Mouse (Mus musculus) kidney, postnatal 10 days (tissue): Measurements from ENCODE around the gene Mthfd2l.
A peak's percentile ranks its signal among the peaks of the same experiment; 100 is the strongest.

ENCODE experiments used
- DNase-seq: peaks from one replicate; pipeline ENCODE4 v3.0.0; 2021; ENCODE audit warnings: mixed read lengths

Mthfd2l gene

DNA sequence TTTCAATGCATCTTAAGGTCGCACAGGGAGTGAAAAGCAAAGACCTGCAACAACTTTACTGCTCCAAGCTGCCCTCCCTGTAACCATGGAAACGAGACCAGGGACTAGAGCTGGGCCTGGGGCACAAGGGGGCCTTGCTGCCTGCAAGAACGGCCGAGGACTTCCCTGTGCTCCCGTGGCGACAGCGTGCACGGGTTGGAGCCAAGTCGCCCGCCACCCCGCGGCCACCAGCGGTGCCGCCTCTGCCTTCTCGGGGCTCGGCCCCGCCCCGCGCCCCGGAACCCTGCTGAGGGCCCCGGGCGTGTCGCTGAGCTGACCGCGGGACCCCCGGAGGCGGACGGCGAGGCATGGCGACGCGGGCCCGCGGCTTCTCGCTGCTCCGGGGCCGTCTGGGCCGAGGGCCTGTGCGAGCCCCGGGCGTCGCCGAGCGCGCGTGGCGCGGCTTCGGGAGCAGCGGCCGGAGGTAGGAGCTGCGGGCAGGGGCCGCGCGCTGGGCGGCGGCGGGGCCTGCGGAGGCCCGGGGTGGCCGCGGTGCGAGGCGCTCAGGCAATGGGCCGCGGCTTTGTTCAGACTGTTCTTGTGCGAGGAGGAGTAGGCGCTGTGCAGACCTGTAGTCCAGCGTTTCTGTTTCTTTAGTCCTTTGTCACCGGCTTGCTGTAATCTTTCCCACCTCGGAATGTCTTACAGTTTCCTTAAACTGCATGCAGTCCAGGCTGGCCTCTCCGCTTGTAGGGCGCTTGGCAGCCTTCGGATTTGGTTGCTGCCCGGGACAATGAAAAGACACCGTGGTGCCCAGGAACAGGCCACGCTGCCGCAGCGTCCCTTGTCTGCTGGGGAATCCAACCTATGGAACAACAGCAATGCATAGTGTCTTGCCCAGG is at the start of gene Mthfd2l:
TSS of gene Mthfd2l (plus strand) at position 147 of the 881 bp plus-strand sequence.
- peak; percentile 92 for DNase-seq

DNA sequence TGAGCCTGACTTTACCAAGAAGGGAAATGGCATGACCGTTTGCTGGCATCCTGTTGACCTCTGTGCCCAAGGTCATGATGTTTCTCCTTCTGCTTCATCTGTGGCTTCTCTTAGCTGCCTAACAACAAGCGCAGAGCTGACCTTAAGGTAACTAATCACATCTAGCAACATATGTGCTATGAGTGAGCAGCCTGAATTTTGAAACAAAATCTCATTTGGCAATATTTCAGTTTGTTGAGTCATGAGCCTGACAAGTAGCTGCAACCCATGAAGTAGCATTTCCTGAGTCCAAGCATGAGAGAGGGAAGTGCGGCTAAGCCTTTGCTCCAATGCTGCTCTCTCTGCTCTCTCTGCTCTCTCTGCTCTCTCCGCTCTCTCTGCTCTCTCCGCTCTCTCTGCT is 49.2 kb upstream of the Mthfd2l start:
- no peak for DNase-seq

DNA sequence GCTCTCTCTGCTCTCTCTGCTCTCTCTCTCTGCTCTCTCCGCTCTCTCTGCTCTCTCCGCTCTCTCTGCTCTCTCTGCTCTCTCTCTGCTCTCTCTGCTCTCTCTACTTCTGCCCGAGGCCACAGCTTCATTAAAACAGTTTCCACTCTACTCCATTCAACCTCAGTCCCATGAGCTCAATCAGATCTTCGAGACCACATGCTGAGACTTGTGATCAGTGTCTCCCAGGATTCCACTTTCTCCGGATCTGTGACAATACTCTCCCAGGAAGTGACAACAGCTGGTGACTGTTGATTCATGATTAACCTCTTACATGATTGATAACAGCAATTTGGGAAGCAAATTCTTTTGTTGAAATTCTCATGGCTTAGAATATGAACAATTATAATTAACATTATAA is 48.8 kb upstream of the Mthfd2l start:
- DNase-seq: no peak

DNA sequence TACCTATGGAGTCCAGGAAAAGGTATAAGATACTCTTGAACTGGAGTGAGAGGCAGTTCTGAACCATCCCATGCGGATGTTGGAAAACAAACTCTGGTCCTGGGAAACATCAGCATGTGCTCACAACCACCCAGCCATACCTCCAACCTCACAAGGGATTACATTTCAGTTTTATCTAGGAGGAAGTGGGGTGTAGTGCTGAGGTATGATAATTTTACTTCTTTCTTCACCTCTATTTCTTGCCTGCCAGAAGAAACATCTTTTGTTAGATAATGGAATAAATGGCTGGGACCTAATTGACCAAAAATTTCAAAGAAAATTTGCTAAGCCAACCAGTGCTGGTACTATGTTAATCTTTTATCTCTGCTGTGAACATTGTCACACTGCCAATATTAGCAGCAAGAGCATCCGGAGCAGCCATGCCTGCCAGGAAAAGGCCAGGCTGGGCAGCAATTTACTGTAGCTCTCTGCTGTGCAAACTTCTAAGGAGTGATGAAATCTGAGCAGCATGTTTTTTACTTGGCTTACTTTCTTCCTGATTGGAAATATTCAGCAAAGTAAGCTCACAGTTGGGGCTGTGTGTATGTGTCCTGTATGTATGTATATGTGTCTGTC is 46.2 kb upstream of the Mthfd2l start:
- peak; percentile 51 for DNase-seq

DNA sequence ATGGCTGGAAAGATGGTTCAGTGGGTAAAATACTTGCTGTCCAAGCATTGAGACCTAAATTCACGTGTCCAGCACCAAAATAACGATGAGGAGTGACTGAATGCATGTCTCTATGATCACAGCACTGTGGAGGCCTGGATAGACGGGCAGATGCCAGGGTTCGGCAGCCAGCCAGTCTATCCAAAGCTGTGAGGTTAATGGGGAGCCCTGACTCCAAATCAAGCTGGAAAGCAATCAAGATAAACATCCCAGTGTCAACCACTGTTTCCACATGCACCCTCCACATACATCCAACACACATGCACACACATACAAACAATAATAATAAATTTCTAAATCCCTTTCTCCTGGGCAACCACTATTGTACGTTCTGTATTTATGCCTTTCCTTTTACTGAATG is 42.3 kb upstream of the Mthfd2l start:
- DNase-seq: no peak

DNA sequence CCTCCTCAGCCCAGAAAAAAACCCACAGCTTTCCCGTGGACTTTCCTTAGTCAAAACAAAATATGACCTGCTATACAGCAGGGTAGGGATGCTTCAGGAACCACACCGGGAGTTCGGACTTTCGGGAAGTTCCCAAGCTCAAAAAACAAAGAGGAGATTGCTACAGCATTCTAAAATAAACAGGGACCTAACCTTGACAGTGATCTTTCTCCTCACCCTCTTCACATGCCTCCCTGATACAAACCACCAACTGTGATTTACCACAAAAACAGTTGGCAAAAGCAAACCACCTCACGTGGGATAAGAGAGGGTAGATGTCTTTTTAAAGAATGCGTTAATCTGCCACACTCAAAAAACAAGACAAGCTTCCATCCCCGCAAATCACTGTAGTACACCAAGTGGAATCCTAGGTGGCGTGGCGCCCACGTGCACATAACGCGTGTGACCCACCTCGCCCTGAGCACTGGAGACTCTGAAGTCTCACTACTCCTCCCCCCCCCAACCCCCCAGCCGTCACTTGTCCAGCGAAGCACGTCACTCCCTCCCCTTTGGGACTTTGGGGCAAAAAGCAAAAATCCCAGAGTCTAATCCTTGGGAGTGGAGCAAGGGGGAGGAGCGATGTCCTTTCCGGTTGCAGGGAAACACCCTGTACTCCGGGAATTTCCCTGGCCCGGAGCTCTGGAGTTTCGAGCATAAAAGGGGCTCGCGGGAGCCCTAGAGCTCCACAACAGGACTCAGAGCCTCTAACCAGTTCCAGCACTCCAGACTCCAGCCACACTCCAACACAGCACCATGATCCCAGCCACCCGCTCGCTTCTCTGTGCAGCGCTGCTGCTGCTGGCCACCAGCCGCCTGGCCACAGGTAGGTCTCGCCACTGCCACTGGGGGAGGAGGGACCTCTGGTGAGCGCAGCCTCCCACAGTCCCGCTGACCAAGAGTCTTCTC is 40.1 kb upstream of the Mthfd2l start, which contains the start of gene Cxcl1:
TSS of gene Cxcl1 (plus strand) at position 723 of the 945 bp plus-strand sequence.
- DNase-seq: peak; percentile 71

DNA sequence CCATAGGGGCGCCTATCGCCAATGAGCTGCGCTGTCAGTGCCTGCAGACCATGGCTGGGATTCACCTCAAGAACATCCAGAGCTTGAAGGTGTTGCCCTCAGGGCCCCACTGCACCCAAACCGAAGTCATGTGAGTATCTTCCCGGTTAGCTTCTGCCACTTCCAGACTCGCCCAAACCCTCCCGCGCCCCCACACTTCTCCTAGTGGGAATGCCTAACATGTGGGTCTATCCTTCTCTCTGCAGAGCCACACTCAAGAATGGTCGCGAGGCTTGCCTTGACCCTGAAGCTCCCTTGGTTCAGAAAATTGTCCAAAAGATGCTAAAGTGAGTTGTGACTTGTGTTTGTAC is 39.5 kb upstream of the Mthfd2l start:
- DNase-seq: no peak

DNA sequence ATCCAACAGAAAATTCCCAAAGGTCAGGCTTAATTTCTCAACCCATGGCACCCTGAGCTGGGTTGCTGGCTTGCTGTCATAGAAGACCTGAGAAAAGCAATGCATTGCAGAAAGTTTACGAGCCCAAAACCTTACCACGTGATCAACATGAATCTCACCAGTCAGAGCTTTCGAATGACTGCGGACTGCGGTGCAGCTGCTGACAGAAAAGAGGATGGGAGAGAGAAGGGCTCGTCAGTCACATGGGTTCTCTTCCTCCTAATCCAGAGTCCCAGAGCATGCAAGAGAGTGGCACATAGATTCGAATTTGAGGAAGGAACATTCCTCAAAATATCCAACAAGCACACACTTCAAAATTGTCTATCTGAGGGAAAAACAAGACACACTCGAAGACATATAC is 36.7 kb upstream of the Mthfd2l start:
- no peak for DNase-seq

DNA sequence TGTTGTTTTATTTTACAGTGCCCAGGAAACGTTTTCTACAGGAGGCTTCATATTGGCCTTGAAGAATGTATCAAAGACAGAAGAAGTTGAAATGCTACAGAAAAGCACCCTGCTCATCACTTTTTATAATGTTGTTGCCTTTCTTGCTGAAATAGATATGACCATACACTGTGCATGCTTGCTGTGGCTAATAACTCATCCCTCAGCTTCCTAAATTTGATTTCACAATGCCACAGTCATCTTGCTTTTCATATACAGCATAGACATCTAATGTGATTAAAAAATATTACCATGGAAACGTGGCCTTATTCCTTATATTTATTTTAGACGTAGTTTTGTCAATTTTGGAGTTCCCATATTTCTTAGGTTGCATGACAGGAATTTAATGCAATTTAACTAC is 33.5 kb upstream of the Mthfd2l start:
- no peak for DNase-seq

DNA sequence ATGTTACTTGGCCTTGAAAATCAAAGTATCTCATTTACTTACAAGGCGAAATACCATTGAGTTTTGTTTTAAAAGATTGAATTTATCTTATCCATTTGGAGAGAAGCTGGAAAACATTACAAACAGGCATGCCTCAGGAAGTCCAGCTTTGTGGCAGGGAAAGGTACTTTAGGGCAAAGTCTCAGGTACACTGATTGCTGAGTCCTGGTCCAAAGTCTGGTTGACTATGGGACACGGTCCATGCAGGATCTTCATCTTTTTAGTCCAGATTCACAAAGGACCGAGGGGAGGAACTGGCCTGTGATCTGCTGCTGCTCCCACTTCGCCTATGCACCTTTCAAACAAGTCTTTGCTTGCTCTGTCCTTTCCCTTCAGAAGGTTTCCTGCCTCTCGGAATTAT is 31.6 kb upstream of the Mthfd2l start:
- no peak for DNase-seq

DNA sequence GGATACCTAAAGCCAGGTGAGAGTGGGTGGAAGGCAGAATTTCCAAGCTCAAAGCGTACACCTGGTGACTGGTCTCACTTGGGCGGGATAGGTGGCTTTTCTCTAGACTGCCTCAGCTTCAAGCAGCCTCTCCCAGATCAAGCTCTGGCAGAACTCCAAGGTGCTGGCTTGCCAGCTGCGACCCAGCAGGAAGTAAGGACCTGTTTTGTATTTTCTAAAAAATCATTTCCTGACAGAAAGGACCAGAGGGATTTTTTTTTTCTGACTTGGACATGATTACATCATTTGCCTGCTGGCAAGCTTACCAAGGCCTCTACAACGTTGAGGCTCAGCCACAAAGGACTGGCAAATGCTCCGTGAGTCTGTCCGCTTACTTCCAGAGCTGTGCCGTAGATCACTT is 30.8 kb upstream of the Mthfd2l start:
- peak; percentile 77 for DNase-seq

DNA sequence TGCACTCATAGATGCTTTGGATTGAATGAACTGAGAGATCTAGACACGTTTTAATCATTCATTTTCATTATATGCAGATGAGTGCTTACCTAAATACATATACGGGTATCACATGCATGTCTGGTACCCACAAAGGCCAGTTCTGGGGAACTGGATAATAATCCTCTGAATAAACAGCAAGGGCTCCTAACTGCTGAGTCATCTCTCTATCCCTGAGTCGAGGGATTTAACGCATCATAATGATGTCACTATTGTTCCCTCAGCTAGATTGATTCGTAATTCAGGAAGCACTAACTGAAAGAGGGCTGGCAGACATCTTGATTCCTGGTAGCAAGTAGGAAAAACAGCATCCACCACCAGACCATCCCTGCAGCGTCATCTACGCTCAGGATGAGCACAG is 30.2 kb upstream of the Mthfd2l start:
- DNase-seq: no peak

DNA sequence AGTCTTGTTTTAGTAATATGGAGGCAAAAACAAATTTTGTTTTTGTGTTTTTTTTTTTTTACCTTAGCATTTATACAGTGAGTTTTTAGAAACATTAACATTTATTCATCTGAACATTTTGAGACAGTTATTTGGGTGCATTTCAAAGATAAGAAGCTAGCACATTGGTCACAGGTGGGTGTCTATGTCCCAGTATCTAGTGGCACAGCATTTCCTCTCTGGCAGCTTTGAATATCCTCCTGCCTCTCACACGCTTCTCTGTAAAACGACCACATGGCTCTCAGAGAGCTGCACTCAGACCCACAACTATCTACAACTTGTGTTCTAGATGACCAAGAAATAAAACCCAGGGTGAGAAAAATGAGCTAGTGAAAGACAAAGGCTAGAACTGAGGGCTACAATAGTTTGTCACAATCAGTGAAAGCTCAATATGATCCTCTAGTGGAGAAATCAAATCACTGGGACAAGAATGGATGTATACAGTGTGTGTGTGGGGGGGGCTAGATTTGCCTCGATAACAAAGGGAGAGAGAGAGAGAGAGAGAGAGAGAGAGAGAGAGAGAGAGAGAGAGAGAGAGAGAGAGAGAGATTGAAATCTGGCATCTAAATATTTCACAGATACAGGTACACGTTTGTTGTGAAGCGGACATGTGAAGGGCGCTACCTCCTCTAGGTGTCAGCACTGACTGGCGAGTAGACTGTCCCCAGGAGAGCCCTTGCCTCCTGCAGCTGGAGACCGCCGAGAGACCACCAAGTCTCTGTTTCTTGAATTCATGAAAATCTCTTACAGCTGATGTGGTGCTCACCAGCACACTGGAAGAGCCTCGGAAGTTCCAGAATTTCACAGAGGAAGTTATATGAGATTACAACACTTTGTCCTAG is 28.3 kb upstream of the Mthfd2l start:
- peak; percentile 31 for DNase-seq

DNA sequence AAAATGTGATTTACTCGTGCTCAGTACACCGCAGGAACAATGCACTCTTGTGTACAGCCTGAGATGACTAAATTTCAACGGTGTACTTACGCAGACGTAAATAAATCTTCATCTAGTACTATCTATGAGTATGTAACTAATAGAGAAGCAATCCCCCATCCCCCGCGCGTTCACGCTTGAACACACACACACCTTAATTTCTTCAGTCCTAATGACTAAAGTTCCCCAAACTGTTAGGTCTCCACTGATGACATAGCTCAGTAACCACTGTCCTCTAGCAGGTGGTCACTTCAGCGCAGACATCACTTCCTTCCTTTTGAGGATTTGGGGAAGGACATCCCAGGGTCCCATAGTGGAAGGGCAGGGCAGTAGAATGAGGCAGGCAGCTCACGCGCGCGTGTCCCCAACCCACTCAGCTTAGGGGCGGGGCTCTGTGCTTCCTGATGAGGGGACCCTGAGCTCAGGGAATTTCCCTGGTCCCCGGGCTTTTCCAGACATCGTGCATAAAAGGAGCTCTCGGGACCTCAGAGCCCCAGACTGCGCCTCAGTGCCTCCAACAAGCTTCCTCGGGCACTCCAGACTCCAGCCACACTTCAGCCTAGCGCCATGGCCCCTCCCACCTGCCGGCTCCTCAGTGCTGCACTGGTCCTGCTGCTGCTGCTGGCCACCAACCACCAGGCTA is 27.4 kb upstream of the Mthfd2l start, which contains the start of gene Cxcl2:
TSS of gene Cxcl2 (plus strand) at position 533 of the 682 bp plus-strand sequence.
- peak; percentile 25 for DNase-seq

DNA sequence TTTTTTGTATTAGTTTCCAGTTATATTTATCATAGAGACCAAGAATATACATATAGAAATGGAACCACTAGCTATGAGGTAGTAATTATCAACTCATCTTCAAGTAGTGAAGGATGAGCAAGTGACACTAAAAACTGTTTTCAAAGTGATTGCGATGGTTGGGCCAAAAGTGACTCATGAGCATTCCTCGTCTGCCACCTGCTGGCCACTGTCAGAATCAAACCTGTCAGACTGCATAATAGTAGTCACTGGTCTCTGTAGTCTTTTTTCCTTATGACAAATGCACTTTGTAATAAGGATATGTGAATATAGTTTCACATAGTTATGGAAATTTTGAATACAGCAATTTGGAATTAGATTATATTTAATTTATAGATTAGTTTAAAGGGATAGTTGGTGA is 21.9 kb upstream of the Mthfd2l start:
- peak; percentile 82 for DNase-seq

DNA sequence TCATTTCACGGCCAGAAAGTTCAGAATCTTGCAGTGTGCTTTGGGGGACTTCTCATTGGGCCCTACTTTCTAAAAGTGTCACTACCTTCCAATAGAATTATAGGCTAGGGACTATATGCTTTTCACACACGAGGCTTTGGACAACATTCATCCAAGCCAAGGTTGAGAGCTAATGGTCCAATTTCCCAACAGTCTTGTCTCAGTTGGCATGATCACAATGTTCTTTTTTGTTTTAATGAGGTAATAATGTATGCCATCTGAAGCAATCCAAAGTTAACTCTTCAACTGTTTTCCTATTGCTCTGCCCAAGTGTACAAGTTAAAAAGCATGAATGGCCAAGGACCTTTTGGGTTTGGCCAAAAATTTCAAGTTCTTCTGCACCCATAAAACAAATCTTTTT is 11.4 kb upstream of the Mthfd2l start:
- no peak for DNase-seq

DNA sequence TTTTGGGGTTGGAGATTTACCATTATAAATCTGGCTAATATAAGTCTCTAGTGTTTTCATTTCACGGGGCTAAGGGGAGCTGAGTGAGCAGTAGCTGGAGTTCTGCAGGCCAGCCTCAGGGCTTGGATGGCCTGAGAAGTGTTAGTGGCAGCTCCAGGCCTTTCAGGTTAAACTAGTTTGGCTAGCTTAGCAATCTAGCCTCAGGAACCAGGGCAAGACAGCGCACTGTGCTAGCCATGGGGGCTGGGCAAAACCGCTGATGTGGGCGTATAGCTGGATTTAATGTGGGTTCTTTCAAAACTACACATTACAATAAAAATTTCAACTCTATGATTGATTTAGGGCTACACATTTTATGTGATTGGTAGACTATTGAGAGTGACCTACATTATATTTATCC is 8.0 kb upstream of the Mthfd2l start:
- DNase-seq: no peak

DNA sequence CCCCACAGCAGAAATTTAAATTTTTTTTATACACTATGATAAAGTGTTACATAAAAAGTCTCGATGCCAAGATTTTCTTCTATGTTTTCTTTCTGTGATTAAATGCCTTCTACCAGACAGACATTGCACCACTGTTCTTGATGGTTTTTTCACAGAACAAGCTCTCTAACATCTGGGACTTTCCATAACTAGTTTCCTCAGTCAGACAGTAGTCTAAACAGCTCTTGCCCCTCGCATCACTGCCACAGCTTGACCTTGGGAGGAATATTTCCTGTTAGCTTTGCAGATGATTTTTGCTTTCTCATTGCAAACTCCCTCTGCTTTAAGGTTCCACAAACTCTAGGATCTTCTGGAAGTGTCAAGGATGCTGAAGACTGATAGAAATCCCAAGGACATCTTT is 371 bp upstream of the Mthfd2l start:
- no peak for DNase-seq

DNA sequence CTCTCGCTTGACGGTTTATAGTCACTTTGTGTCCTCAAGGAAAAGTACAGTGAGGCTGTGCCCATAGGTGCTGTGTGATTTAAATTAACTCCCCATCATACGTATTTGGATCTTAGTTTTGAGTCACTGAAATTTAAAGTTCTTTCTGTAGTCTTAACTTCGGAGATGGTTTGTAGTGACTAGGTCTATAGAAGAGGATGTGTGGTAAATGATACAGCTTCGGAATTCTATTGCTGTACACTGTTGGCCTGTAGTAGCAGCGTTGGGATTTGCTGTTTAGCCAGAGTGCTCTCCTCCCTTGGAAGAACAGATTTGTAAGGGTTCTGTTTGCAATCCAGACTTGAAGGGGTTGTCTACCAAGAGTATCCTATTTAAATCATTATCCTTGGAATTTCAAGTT is 994 bp downstream of the Mthfd2l start:
- DNase-seq: no peak

DNA sequence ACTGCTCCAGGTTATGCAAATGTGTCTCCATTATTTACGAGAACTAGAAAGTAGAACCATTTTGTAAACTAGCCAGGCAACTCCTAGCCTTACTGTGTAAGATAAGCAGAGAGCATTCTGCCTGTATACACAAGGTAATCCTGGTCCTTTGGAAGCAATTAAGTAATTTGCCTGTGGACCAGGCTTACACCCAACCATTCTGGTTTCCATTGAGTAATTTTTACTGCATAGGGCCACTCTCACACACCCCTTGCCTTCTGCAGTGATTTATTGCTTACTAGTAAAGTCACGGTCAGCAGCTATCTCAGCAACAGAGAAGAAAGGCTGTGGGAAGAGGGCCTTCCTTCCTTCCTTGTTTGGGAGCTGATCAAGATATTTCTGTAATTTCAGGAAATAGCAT is 5.8 kb downstream of the Mthfd2l start:
- DNase-seq: no peak

DNA sequence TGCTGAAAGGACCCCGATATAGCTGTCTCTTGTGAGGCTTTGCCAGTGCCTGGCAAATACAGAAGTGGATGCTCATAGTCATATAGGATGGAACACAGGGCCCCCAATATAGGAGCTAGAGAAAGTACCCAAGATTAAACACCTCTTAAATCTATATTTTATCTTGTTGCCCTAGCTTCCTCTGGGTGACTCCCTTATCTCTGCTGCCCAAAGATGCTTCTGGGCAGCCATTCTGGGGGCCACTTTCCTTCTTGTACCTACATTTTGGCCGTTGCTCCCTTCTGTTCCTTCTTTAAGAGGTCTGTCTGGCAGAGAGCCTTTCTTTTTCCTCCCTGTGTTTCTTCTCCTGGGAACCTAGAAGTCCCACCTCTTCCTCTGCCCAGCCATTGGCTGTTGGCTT is 14.5 kb downstream of the Mthfd2l start:
- no peak for DNase-seq

DNA sequence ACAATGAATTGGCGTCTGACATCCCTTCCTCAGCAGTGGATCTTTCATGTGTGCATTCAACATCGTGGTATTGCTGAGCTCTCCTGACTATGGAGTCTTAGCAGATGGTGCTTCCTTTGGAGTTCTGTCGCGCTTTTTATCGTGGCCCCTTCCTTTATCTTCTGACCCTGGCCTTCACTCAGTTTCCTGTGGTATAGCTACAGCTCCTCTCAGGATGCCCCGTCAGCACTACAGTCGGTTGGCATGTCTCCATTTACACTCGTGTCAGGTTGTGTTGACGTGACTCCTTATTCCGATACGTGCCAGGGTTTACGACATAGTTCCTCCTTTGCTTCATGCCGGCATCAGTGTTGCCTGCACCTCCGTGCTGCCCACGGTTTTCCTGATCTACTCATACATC is 18.6 kb downstream of the Mthfd2l start:
- DNase-seq: no peak
